Mouse (Mus musculus): ENCODE results near the gene Vim. TPM values are rescaled to one million over a fixed set of nuclear protein-coding genes. Genes with fewer than 3 reads are reported as not detected.

Gene Vim
- total RNA-seq, 4 experiments from 2014 or later: 51.2 to 185 (median 99.0) TPM

Other genes with a start within 250 kb of the Vim start
- gene Cubn, start 82.1 kb upstream of the Vim start, total RNA-seq (2022): under 1 TPM; 0.14 to 0.23 (median 0.21) TPM
- gene Trdmt1, start 29.3 kb upstream of the Vim start, total RNA-seq (2022): 1 to 10 TPM; 4.7 to 7.8 (median 5.4) TPM
- 1 to 10 TPM; 5.1 to 7.1 (median 5.7) TPM for gene St8sia6, start 220.1 kb downstream of the Vim start, total RNA-seq (2022)

Data from layer of hippocampus, adult 8-10 months (tissue).